Mouse (Mus musculus): ENCODE measurements at regions not wholly inside any gene's neighbourhood (a gene's known extent, or its start where the extent isn't known, plus 50 kb on each side); places are given as distances from the start of the nearest gene placed in this dataset.

DNA sequence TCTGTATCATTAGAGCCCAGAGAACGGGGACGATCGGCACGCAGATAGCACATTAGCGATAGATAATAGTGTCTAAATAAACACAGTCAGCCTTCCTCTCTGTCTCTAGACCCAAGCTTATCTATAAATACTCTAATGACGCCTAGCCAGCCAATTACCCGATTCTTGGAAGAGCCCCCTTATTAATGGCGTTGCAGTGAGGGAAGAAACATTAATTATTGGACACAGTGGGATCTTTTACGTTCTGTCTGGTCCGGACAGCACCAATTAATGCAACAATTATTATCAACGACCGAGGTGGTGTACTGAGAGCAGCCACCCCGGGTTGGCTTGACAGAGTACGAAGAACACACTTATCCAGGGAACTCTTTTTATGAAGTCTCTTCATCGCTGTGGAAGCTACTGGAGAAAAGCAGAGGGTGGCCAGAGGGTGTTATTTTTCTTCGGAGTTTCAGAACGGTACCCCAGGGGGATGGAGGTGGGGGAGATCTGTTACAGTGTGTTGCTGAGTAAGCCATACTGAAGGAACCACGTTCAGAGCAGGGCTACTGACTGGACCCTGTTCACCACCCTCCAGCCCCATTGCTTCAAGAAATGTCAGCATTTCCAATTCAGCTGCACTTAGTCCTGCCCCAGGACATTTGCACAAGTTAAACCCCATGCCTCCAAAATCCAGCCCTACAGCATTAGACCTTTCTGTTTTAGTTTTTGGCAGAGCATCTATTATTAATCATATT, 195.6 kb downstream of the Emx2 start:
- Histone ChIP-seq H3K4me3 (ENCODE audit: low read depth, low read length) (no peak overlapping the region), H3K27ac (ENCODE audit: low read length) (no peak overlapping the region), H3K4me1 (ENCODE audit: control insufficient read depth, insufficient read depth, low read length) (peaks cover 6% of the 10 kb centered on the region), H3K9ac (ENCODE audit: low read depth, low read length) (no peak overlapping the region), H3K4me2 (ENCODE audit: low read length) (no peak overlapping the region), H3K27me3 (ENCODE audit: control insufficient read depth, insufficient read depth, low read depth, low read length) (no peaks in the 10 kb centered on the region), H3K9me3 (replicated peaks; ENCODE audit: control insufficient read depth, low read length, poor library complexity, severe bottlenecking) (no peaks in the 10 kb centered on the region), H3K36me3 (ENCODE audit: control insufficient read depth, insufficient read depth, low read length) (no peaks in the 10 kb centered on the region)
- no peak for ATAC-seq
- WGBS: 52% methylated on average over 18 of the region's 18 CpGs

GRCm38 (mm10) chr19:59655321-59655720, 197.1 kb downstream of the Emx2 start:
- H3K9ac ChIP-seq (ENCODE audit: low read depth, low read length): no peak overlapping the region
- WGBS: 92% methylated on average over 2 of the region's 2 CpGs
- no peaks in the 10 kb centered on the region for H3K9me3 ChIP-seq (replicated peaks; ENCODE audit: control insufficient read depth, low read length, poor library complexity, severe bottlenecking)
- ATAC-seq: no peak
- no peaks in the 10 kb centered on the region for H3K36me3 ChIP-seq (ENCODE audit: control insufficient read depth, insufficient read depth, low read length)
- H3K27me3 ChIP-seq (ENCODE audit: control insufficient read depth, insufficient read depth, low read depth, low read length): no peaks in the 10 kb centered on the region
- no peak overlapping the region for H3K4me2 ChIP-seq (ENCODE audit: low read length)
- peaks cover 6% of the 10 kb centered on the region for H3K4me1 ChIP-seq (ENCODE audit: control insufficient read depth, insufficient read depth, low read length)
- no peak overlapping the region for H3K4me3 ChIP-seq (ENCODE audit: low read depth, low read length)
- H3K27ac ChIP-seq (ENCODE audit: low read length): no peak overlapping the region

DNA sequence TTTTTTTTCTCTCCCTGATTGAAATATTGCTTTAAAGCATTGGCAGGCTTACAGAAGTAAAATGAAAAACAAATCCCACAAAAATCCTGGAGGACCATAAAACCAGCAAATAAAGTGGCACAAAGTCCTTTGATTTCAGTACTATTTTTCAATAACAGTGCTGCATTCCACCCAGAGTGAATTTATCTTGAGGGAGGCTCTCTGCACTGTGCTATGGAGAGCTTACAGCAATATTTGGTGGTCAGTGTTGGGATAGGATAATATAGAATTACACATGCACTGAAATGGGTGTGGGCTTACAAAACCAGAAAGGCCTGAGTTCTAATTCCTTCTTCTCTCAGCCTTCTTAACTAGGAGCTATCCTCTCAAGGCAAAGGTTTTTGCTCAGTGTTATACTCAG, 211.6 kb downstream of the Emx2 start:
- H3K4me2 ChIP-seq (ENCODE audit: low read length): no peak overlapping the region

DNA sequence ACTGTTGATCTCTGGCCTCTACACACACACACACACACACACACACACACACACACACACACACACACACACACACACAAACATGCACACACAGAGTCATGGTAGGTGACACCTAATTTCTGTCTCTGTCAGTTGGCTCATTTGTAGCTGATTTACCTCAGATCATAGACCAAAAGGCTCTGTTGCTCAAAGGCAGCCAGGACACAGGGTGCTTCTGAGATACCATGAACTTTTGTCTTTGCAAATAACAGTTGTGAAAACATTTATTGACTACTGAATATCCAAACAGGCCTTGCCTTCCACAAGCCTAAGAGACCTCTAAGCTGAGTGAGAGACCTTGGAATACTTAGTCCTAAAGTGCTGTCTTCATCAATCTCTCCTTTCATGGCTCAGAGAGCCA, 215.4 kb downstream of the Emx2 start:
- H3K36me3 ChIP-seq (ENCODE audit: control insufficient read depth, insufficient read depth, low read length): no peaks in the 10 kb centered on the region
- no peak overlapping the region for H3K4me3 ChIP-seq (ENCODE audit: low read depth, low read length)
- ATAC-seq: no peak
- H3K9me3 ChIP-seq (replicated peaks; ENCODE audit: control insufficient read depth, low read length, poor library complexity, severe bottlenecking): no peaks in the 10 kb centered on the region
- H3K4me2 ChIP-seq (ENCODE audit: low read length): no peak overlapping the region
- no peaks in the 10 kb centered on the region for H3K27me3 ChIP-seq (ENCODE audit: control insufficient read depth, insufficient read depth, low read depth, low read length)
- H3K27ac ChIP-seq (ENCODE audit: low read length): no peak overlapping the region
- no peaks in the 10 kb centered on the region for H3K4me1 ChIP-seq (ENCODE audit: control insufficient read depth, insufficient read depth, low read length)
- H3K9ac ChIP-seq (ENCODE audit: low read depth, low read length): no peak overlapping the region

More for the DNA sequence above, 211.6 kb downstream of the Emx2 start:
- H3K9ac ChIP-seq (ENCODE audit: low read depth, low read length): no peak overlapping the region
- no peaks in the 10 kb centered on the region for H3K9me3 ChIP-seq (replicated peaks; ENCODE audit: control insufficient read depth, low read length, poor library complexity, severe bottlenecking)
- no peak overlapping the region for H3K27ac ChIP-seq (ENCODE audit: low read length)
- no peaks in the 10 kb centered on the region for H3K4me1 ChIP-seq (ENCODE audit: control insufficient read depth, insufficient read depth, low read length)
- no peaks in the 10 kb centered on the region for H3K36me3 ChIP-seq (ENCODE audit: control insufficient read depth, insufficient read depth, low read length)
- H3K27me3 ChIP-seq (ENCODE audit: control insufficient read depth, insufficient read depth, low read depth, low read length): no peaks in the 10 kb centered on the region
- no peak for ATAC-seq
- no peak overlapping the region for H3K4me3 ChIP-seq (ENCODE audit: low read depth, low read length)

DNA sequence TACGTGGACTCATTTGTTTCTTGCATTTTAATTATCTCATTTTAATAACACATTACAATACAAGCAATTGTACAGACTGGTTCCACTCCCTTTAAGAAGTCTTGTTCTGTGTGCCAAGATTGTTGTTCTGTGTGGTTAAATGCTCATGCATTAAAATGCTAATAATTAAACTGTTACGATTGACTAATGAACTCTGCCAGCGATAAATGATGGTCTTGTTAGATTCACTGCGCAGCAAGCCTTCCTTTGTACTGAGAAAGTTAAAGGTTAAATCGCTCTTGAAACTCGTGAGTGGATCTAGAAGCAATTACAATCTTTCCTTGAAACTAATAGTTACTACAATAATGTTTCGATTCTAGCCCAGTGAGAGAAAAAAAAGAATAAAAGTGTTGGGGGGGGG, 221.0 kb downstream of the Emx2 start:
- H3K27me3 ChIP-seq (ENCODE audit: control insufficient read depth, insufficient read depth, low read depth, low read length): no peaks in the 10 kb centered on the region
- WGBS: 70% methylated on average over 7 of the region's 7 CpGs
- no peak overlapping the region for H3K9ac ChIP-seq (ENCODE audit: low read depth, low read length)
- H3K27ac ChIP-seq (ENCODE audit: low read length): no peak overlapping the region
- H3K4me2 ChIP-seq (ENCODE audit: low read length): no peak overlapping the region
- H3K9me3 ChIP-seq (replicated peaks; ENCODE audit: control insufficient read depth, low read length, poor library complexity, severe bottlenecking): no peaks in the 10 kb centered on the region
- ATAC-seq: no peak
- no peaks in the 10 kb centered on the region for H3K4me1 ChIP-seq (ENCODE audit: control insufficient read depth, insufficient read depth, low read length)
- H3K4me3 ChIP-seq (ENCODE audit: low read depth, low read length): no peak overlapping the region
- no peaks in the 10 kb centered on the region for H3K36me3 ChIP-seq (ENCODE audit: control insufficient read depth, insufficient read depth, low read length)

DNA sequence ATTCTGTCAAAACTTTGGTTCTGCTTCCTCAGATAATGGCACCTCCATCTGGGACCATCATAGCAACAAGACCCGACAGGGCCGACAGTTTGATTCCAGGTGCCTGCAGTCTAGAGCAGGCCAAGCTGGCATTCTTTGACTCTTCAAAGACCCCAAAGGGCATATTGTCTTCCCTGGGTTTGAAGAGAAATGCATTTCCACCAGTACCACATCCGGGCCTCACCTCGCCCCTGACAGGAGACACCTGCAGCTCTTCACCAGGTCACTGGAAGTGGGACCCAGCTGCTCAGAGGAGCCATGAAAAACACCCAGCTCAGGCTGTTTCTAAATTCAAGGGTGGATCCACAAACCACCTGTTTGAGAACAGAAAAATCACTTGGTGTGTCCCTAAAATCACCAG, 222.2 kb downstream of the Emx2 start:
- Histone ChIP-seq H3K36me3 (ENCODE audit: control insufficient read depth, insufficient read depth, low read length) (no peaks in the 10 kb centered on the region), H3K27ac (ENCODE audit: low read length) (no peak overlapping the region), H3K4me3 (ENCODE audit: low read depth, low read length) (no peak overlapping the region), H3K27me3 (ENCODE audit: control insufficient read depth, insufficient read depth, low read depth, low read length) (no peaks in the 10 kb centered on the region), H3K9ac (ENCODE audit: low read depth, low read length) (no peak overlapping the region), H3K4me1 (ENCODE audit: control insufficient read depth, insufficient read depth, low read length) (no peaks in the 10 kb centered on the region), H3K9me3 (replicated peaks; ENCODE audit: control insufficient read depth, low read length, poor library complexity, severe bottlenecking) (no peaks in the 10 kb centered on the region), H3K4me2 (ENCODE audit: low read length) (no peak overlapping the region)
- 97% methylated on average over 4 of the region's 4 CpGs for WGBS
- ATAC-seq: no peak

DNA sequence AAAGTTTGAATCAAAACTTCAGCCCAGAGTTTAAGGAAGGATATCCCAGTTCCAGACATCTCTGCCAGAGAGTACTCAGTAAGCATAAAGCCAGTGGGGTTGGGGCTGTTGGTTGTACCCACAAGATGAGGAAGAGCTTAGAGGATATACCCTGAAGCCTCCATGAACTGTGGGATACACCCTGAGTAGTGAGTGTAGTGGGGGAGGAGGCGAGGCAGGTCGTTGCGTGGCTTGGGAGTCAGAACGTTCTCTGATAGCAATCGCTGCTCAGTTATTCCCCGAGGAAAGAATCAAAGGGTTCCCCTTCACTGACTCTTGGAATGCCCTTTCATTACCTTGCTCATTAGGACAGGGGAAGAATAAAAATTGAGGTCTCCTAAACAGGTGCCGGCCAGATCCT, 226.1 kb downstream of the Emx2 start:
- no peaks in the 10 kb centered on the region for H3K27me3 ChIP-seq (ENCODE audit: control insufficient read depth, insufficient read depth, low read depth, low read length)
- no peak overlapping the region for H3K4me3 ChIP-seq (ENCODE audit: low read depth, low read length)
- H3K9ac ChIP-seq (ENCODE audit: low read depth, low read length): no peak overlapping the region
- 81% methylated on average over 7 of the region's 7 CpGs for WGBS
- no peak overlapping the region for H3K4me2 ChIP-seq (ENCODE audit: low read length)
- no peaks in the 10 kb centered on the region for H3K36me3 ChIP-seq (ENCODE audit: control insufficient read depth, insufficient read depth, low read length)
- no peaks in the 10 kb centered on the region for H3K9me3 ChIP-seq (replicated peaks; ENCODE audit: control insufficient read depth, low read length, poor library complexity, severe bottlenecking)
- no peak for ATAC-seq
- no peaks in the 10 kb centered on the region for H3K4me1 ChIP-seq (ENCODE audit: control insufficient read depth, insufficient read depth, low read length)
- no peak overlapping the region for H3K27ac ChIP-seq (ENCODE audit: low read length)

GRCm38 (mm10) chr19:59685826-59686717, 227.9 kb downstream of the Emx2 start:
- WGBS: 52% methylated on average over 19 of the region's 19 CpGs
- no peaks in the 10 kb centered on the region for H3K36me3 ChIP-seq (ENCODE audit: control insufficient read depth, insufficient read depth, low read length)
- H3K9me3 ChIP-seq (replicated peaks; ENCODE audit: control insufficient read depth, low read length, poor library complexity, severe bottlenecking): no peaks in the 10 kb centered on the region
- no peak overlapping the region for H3K4me3 ChIP-seq (ENCODE audit: low read depth, low read length)
- H3K27me3 ChIP-seq (ENCODE audit: control insufficient read depth, insufficient read depth, low read depth, low read length): no peaks in the 10 kb centered on the region
- H3K9ac ChIP-seq (ENCODE audit: low read depth, low read length): no peak overlapping the region
- no peak overlapping the region for H3K4me2 ChIP-seq (ENCODE audit: low read length)
- H3K27ac ChIP-seq (ENCODE audit: low read length): no peak overlapping the region
- ATAC-seq: no peak
- H3K4me1 ChIP-seq (ENCODE audit: control insufficient read depth, insufficient read depth, low read length): no peaks in the 10 kb centered on the region

DNA sequence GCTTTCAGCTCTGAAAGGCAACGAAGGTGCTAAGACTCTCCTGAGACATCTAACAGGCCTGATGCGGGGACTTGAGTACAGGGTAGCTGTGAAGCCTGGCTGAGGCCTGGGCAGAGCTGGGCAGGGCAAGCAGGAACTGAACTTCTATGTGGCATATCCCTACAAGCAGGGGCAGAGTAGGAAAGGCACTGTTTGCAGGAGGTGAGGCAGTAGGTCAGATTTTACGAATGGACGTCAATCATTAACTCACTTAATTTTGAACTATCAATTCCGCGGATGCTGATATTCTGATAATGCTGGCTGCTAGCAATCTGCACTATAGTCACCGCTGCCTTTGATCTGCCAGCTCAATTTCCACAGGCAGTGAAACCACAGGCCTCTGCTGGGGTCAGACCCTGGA, 229.0 kb downstream of the Emx2 start:
- WGBS: 84% methylated on average over 7 of the region's 7 CpGs
- H3K4me1 ChIP-seq (ENCODE audit: control insufficient read depth, insufficient read depth, low read length): no peaks in the 10 kb centered on the region

More for the DNA sequence above, 229.0 kb downstream of the Emx2 start:
- H3K27me3 ChIP-seq (ENCODE audit: control insufficient read depth, insufficient read depth, low read depth, low read length): no peaks in the 10 kb centered on the region
- H3K36me3 ChIP-seq (ENCODE audit: control insufficient read depth, insufficient read depth, low read length): no peaks in the 10 kb centered on the region
- H3K9me3 ChIP-seq (replicated peaks; ENCODE audit: control insufficient read depth, low read length, poor library complexity, severe bottlenecking): no peaks in the 10 kb centered on the region
- H3K27ac ChIP-seq (ENCODE audit: low read length): no peak overlapping the region
- H3K4me2 ChIP-seq (ENCODE audit: low read length): no peak overlapping the region
- no peak overlapping the region for H3K9ac ChIP-seq (ENCODE audit: low read depth, low read length)
- ATAC-seq: no peak
- H3K4me3 ChIP-seq (ENCODE audit: low read depth, low read length): no peak overlapping the region

All from midbrain, embryonic 16.5 days (tissue).